Mouse (Mus musculus): ENCODE measurements around the gene Lclat1.

- TF ChIP-seq CTCF (conservative IDR thresholded peaks at IDR 0.05; ENCODE audit: low read length) (no peak), POU5F1 (IDR thresholded peaks at IDR 0.05; ENCODE audit: borderline replicate concordance, low read length) (no peak)
Observed at GRCm38 (mm10) chr17:73102538-73102937, 5.2 kb upstream of the Lclat1 start.

Data from E14TG2a.4 (cell line).